Mouse (Mus musculus) spleen, adult 2 months (tissue): ENCODE measurements around the gene Mbd4.

Experiments
- CTCF ChIP-seq: fragments of 200-500 bp; IDR thresholded peaks from 2 replicates; pipeline ENCODE4 v1.5.1; 2011; ENCODE audit warnings: mild to moderate bottlenecking, inconsistent platforms; ENCODE audit not compliant: insufficient read depth, insufficient read length, insufficient replicate concordance; ENCODE audit errors: extremely low read depth
- POLR2A ChIP-seq: fragments of 200-500 bp; IDR thresholded peaks from 2 replicates; pipeline ENCODE4 v1.6.1; 2011; ENCODE audit warnings: low read depth, low read length, inconsistent platforms

GRCm38 (mm10) chr6:115855733-115856360, 2.7 kb upstream of the Mbd4 start:
- TF ChIP-seq POLR2A (no peak), CTCF (no peak)
